Mouse (Mus musculus) thymus, adult 18-20 months (tissue): Measurements from ENCODE around the gene P2rx2.

Experiments used
- DNase-seq, 2 experiments: peaks; one replicate each; pipeline ENCODE4 v3.0.0; 2022; ENCODE audit warnings: mixed read lengths in 2 of 2

The P2rx2 gene

DNA sequence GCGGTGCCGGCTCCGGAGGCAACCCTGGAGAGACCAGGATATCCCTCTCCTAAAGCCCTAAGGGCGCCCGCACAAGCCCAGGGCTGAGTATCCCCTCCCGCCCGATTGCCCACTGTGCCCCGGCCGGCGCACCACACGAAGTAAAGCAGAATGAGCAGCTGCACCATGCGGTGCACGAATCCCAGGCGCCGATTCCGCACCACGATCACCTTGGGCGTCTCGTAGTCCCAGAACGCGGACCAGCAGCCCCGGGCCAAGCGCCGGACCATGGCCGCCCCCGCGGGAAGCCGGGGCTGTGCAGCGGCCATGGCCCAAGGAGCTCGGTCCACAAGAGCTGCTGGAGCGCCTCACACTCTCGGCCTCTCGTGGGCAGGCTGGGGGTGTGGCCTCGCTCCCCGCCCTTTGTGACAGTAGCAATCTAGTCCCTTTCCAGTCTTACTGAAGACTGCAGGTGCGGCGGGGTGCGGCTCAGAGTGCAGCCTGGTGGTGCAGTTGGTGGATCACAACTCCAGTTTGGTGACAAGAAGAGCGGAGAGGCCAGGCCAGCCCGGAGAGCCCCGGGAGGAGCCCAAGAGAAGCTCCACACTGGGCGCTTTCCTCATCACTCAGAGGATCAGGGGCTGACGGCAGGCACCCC is at the start of gene P2rx2:
Gene P2rx2, minus strand, starts transcription at position 565 of the 637 bp plus-strand sequence.
- DNase-seq, result peak in 1 of 2 experiments; percentile 14

- no peak for DNase-seq
Observed at GRCm38 (mm10) chr5:110392727-110393126, 49.7 kb upstream of the P2rx2 start.

DNA sequence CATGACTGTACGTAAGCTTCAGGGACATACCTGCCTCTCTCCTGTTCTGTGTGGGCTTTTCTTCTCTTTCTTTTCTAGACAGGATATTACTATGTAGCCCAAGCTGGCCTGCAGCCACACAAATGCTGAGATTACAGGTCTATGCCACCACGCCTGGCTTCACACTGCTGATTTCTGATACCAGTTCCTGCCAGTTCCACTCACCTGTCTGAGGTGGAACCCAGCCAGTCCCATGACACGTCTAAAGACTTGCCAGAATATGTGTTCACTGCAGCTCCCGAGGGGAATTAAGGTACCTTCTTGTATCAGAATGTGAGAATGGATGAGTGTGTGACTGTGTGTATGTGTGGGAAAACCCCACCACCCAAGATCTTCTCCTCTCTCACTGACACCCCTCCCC is 47.6 kb upstream of the P2rx2 start:
- DNase-seq, result no peak

DNA sequence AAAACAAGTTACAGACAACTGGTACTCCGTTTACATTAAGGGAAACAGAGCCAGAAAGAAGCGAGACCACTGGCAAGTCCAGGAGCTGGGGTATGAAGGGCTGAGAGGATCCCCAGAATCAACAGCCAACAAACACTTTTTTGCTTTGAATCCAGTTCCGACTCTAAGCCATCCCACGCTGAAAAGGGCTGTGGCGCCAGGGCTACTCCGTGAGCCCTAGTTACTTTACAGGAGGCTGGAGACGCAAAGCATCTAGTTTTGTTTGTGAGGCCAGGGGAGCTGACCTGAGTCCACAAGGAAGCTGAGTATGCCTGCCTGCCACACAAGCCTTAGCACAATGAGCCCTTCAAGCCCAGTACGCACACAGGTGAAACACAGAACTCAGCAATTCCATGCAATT is 44.3 kb upstream of the P2rx2 start:
- DNase-seq, result no peak

GRCm38 (mm10) chr5:110386371-110387330 is 43.6 kb upstream of the P2rx2 start:
- no peak for DNase-seq

DNA sequence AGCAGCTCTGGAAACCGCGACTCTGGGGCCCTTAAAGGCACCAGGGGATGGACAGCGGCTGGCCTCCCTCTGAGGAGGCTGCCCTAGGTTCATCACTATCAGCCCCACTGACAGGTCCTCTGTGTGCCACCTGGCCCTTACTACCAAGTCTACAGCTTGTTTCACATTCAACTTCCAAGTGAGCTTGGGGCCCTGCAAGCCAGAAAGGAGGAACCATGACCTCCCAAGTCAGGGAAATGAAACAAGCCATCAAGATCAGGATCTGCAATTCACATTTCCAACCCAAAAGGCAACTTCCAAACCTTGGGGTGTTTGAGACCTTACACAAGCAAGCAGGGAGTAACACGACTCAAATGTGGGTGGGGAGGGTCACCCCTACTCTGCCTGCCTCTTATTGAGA is 42.3 kb upstream of the P2rx2 start:
- no peak for DNase-seq

- no peak for DNase-seq
Observed at GRCm38 (mm10) chr5:110384491-110384890, 41.5 kb upstream of the P2rx2 start.

- DNase-seq, result no peak
Observed at GRCm38 (mm10) chr5:110379823-110380222, 36.8 kb upstream of the P2rx2 start.

- no peak for DNase-seq
Observed at GRCm38 (mm10) chr5:110379086-110379485, 36.1 kb upstream of the P2rx2 start.

GRCm38 (mm10) chr5:110378181-110378583 is 35.2 kb upstream of the P2rx2 start:
- DNase-seq, result no peak

DNA sequence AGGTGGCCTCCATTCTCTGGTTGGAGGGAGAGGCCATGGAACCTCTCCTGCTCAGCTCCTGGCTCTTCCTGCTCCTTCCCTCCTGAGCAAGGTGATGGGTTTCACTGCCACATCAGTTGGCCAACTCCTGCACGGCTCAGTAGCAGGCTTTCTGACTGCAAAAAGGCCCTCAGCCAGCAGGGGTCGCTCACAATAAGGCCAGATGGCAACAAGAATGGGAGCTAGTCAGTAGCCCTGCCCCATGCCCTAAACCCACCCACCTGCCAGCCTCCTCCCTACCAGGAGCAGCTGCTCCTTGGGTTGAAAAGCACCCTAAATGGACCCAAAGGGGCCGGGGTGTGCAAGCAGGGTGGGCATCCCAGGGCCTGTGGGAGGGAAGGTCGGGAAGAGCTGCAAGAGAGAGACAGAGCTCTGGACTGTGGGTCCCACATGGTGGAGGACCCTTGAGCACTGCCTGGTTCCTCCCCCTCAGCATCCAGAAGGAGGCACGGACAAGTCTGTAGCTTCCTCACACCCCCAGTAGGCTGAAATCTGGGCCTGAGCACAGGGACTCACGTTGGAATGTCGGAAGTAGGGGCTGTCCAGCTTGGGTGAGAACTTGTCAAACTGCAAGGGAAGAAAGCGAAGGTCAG is 33.9 kb upstream of the P2rx2 start:
- peak; percentile 31 to 34 for DNase-seq

- DNase-seq, result no peak
Observed at GRCm38 (mm10) chr5:110363822-110364545, 21.0 kb upstream of the P2rx2 start.

- peak; percentile 28 to 38 for DNase-seq
Observed at GRCm38 (mm10) chr5:110363179-110363821, 20.3 kb upstream of the P2rx2 start.

GRCm38 (mm10) chr5:110362813-110363178 is 19.8 kb upstream of the P2rx2 start:
- no peak for DNase-seq

DNA sequence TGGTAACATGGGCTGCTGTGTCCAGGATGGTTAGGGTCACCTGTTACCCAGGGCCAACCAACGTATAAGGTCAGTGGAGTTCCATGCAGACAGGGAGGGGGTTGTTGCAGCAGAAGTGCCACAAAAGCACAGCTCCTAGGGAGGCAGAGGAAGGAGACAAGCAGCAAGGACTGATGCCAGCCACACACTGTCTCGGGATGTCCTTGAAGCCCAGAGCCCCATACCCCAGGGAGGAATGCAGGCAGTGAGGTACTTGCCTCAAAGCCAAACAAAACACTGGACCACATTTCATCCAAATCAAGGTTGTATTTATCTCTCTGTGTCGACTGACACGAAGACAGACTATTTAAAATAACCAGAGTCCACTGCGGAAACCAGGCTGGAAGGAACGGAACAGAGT is 18.5 kb upstream of the P2rx2 start:
- no peak for DNase-seq

- DNase-seq, result peak; percentile 23 to 30
Observed at GRCm38 (mm10) chr5:110357531-110358179, 14.6 kb upstream of the P2rx2 start.

DNA sequence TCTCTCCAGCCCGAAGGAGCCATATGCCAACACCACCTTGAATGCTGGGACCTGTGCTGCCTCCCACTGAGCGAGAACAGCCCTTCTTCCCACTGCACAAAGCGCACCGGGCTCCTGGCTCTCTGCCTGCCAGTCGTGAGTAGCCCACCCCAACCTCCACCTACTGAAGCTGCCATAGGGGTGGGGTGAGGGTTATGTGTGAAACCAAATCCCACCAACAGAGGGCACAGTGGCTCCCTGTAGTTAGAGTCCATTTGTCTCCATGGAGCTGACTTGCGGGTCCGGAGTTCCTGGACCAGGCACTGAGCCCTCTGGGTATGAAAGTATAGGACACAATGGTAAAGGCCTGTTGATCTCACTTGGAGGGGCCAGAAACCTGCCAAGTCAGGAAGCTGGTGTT is 11.7 kb upstream of the P2rx2 start:
- DNase-seq, result no peak

GRCm38 (mm10) chr5:110347006-110347405 is 4.0 kb upstream of the P2rx2 start:
- DNase-seq, result no peak

DNA sequence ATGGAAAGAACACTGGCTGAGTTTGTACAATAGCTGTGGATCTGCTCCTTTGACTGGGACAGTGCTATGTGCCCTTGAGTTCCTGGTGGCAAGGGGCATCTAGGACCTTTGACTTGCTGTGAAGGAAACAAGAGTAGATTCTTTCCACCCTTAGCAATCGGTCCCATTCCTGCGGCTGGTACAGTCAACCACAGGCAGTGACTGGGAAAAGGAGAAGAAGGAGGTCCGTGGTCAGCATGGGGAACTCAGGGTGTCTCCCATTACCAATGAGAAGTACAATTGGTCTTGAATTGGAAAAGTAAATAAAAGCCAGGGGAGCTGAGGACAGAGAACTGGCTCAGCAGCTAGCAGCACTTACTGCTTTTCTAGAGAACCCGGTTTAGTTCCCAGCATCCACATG is 2.5 kb upstream of the P2rx2 start:
- no peak for DNase-seq

DNA sequence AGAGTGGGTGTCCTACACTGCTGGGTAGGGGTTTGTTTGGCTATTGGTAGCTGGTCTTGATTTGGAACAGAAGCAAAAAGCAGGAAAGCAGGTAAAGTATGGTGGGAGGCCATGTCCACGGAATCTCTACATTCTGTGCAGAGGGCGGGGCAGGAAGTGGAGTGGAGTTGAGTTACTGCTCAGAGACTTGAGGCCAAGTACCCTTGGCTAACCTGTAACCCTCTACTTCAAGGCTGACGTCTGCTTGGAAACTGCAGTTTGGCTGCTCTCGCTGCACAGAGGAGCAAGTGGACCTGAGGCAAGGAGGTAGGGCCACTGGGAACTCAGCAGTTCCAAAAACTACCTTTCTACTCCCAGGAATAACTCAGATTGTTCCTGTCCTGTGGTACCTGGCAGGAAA is 1.5 kb upstream of the P2rx2 start, which contains the start of gene Lrcol1:
Gene Lrcol1, plus strand, starts transcription at position 207 of the 400 bp plus-strand sequence.
- no peak for DNase-seq

- no peak for DNase-seq
Observed at GRCm38 (mm10) chr5:110338792-110339191, 4.2 kb downstream of the P2rx2 start.

DNA sequence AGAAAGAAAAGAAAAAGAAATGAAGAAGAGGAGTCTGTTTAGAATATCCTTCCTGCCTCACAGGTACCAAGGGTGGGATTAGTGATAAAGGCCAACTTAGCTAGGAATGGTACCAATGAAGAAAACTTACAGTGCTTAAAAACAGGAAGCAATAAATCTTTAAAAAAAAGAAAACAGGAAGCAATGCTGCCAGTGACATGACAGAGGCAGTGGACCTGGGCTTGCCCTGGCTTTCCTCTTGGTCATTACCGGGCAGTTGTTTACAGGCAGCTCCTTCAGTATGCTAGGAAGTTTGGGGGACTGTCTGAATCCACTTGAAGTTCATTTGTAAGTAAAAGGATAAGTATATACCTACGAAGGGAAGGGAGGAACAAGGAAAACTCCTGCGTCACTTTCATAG is 12.5 kb downstream of the P2rx2 start:
- no peak for DNase-seq
